Mouse (Mus musculus): ENCODE data around the gene Tat. TPM values are rescaled to one million over a fixed set of nuclear protein-coding genes. Genes with fewer than 3 reads are reported as not detected.
A peak's percentile ranks its signal among the peaks of the same experiment; 100 is the strongest.

Tat gene
- polyA plus RNA-seq, 1 experiment from 2014 or later, result 0.12 TPM

GRCm38 (mm10) chr8:109999974-110000373, 9.7 kb downstream of the Tat start:
- WGBS, result 84% methylated on average over 10 of the region's 10 CpGs
- Histone ChIP-seq H3K9me3 (ENCODE audit: control insufficient read depth) (no peaks in the 10 kb centered on the region), H3K9ac (ENCODE audit: low read depth, low read length) (no peak overlapping the region), H3K4me3 (ENCODE audit: low read depth, low read length) (no peak overlapping the region), H3K4me1 (replicated peaks; ENCODE audit: control insufficient read depth, insufficient read depth, low read length) (no peaks in the 10 kb centered on the region), H3K27me3 (replicated peaks; ENCODE audit: control insufficient read depth, insufficient read depth, low read length) (no peaks in the 10 kb centered on the region), H3K27ac (ENCODE audit: low read depth, low read length) (no peak overlapping the region), H3K4me2 (replicated peaks; ENCODE audit: low read depth) (no peak overlapping the region), H3K36me3 (ENCODE audit: control insufficient read depth, insufficient read depth) (no peaks in the 10 kb centered on the region)
- no peak for TF ChIP-seq CTCF (IDR thresholded peaks at IDR 0.05; ENCODE audit: low read depth)
- no peak for ATAC-seq

DNA sequence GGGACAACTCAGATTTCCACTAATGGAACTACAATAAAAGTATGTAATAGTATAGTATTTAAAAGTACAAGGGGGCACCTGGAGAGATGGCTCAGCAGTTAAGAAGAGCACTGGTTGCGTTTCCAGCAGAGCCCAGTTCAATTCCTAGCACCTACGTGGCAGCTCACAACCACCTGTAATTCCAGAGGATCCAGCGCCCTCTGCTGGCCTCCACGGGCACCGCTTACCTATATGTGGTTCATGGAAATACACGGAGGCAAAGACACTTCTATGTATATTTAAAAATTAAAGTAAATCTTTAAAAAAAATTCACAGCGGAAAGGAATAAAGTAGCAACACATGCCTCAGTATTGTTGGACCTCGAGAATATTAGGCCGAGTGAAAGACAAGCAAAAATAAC, 12.7 kb downstream of the Tat start:
- no peak for ATAC-seq
- Histone ChIP-seq H3K27me3 (replicated peaks; ENCODE audit: control insufficient read depth, insufficient read depth, low read length) (no peaks in the 10 kb centered on the region), H3K4me2 (replicated peaks; ENCODE audit: low read depth) (no peak overlapping the region), H3K27ac (ENCODE audit: low read depth, low read length) (no peak overlapping the region), H3K36me3 (ENCODE audit: control insufficient read depth, insufficient read depth) (no peaks in the 10 kb centered on the region), H3K4me1 (replicated peaks; ENCODE audit: control insufficient read depth, insufficient read depth, low read length) (no peaks in the 10 kb centered on the region), H3K4me3 (ENCODE audit: low read depth, low read length) (no peak overlapping the region), H3K9me3 (ENCODE audit: control insufficient read depth) (no peaks in the 10 kb centered on the region), H3K9ac (ENCODE audit: low read depth, low read length) (no peak overlapping the region)
- WGBS, result 40% methylated on average over 9 of the region's 9 CpGs
- peak; percentile 72 for TF ChIP-seq CTCF (IDR thresholded peaks at IDR 0.05; ENCODE audit: low read depth)

DNA sequence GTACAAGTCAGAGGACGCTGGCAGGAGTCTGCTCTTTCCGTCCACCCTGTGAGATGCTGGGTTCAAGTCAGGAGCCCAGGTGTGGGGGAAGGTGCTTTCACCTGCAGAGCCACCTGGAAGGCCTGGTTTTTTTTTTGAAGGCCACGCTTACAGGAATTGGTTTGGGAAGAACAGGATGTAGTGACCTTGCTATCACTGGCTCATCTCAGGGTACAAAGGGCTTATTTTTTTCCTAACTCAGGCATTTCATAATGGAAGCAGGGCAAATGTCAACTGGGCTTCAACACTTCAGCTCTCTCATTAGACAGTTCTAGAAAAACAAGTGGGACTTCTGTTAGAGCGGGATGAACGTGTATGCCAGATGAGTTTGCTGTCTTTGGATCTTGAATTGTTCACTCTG, 14.1 kb downstream of the Tat start:
- no peak overlapping the region for H3K27ac ChIP-seq (ENCODE audit: low read depth, low read length)
- H3K27me3 ChIP-seq (replicated peaks; ENCODE audit: control insufficient read depth, insufficient read depth, low read length), result no peaks in the 10 kb centered on the region
- WGBS, result 70% methylated on average over 5 of the region's 5 CpGs
- ATAC-seq, result no peak
- no peak overlapping the region for H3K4me2 ChIP-seq (replicated peaks; ENCODE audit: low read depth)
- H3K9ac ChIP-seq (ENCODE audit: low read depth, low read length), result no peak overlapping the region
- no peak overlapping the region for H3K4me3 ChIP-seq (ENCODE audit: low read depth, low read length)
- no peaks in the 10 kb centered on the region for H3K36me3 ChIP-seq (ENCODE audit: control insufficient read depth, insufficient read depth)
- no peaks in the 10 kb centered on the region for H3K9me3 ChIP-seq (ENCODE audit: control insufficient read depth)
- no peaks in the 10 kb centered on the region for H3K4me1 ChIP-seq (replicated peaks; ENCODE audit: control insufficient read depth, insufficient read depth, low read length)
- no peak for TF ChIP-seq CTCF (IDR thresholded peaks at IDR 0.05; ENCODE audit: low read depth)

DNA sequence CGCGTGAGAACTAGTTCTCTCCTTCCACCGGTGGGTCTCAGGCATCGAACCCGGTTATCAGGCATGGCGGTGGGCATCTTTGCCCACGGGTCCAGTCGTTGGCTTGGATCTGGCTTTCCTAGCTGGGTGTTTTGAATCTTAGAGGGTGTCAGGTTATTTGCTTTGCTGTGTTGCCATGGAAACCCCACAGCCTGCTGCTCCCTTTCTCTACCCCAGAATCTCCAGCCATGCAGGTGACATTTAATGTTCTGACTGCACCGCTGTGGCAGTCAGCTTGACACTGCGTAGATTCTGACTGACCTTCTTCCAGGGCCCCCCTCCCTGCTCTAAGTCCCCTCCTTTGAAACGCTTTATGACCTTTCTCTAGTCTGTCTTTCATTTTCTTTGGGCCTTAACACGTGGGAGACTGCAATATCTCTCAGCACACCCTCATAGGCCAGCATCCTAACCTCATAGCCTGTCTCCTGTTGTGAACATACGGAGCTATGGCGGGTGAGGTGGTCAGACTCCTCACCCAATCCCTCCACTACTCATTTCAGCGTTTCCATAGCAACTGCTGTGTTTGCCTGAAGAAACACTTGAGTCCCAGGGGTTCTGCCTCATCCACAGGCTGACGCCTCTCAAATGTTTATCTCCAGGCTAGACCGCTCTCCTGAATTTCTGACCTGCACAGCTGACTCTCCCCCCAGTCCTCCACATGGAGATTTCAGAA, 16.2 kb downstream of the Tat start:
- no peaks in the 10 kb centered on the region for H3K9me3 ChIP-seq (ENCODE audit: control insufficient read depth)
- no peak overlapping the region for H3K9ac ChIP-seq (ENCODE audit: low read depth, low read length)
- H3K36me3 ChIP-seq (ENCODE audit: control insufficient read depth, insufficient read depth), result no peaks in the 10 kb centered on the region
- H3K4me1 ChIP-seq (replicated peaks; ENCODE audit: control insufficient read depth, insufficient read depth, low read length), result no peaks in the 10 kb centered on the region
- H3K27me3 ChIP-seq (replicated peaks; ENCODE audit: control insufficient read depth, insufficient read depth, low read length), result no peaks in the 10 kb centered on the region
- ATAC-seq, result no peak
- no peak overlapping the region for H3K27ac ChIP-seq (ENCODE audit: low read depth, low read length)
- no peak for TF ChIP-seq CTCF (IDR thresholded peaks at IDR 0.05; ENCODE audit: low read depth)
- no peak overlapping the region for H3K4me3 ChIP-seq (ENCODE audit: low read depth, low read length)
- H3K4me2 ChIP-seq (replicated peaks; ENCODE audit: low read depth), result no peak overlapping the region
- WGBS, result 59% methylated on average over 17 of the region's 17 CpGs

DNA sequence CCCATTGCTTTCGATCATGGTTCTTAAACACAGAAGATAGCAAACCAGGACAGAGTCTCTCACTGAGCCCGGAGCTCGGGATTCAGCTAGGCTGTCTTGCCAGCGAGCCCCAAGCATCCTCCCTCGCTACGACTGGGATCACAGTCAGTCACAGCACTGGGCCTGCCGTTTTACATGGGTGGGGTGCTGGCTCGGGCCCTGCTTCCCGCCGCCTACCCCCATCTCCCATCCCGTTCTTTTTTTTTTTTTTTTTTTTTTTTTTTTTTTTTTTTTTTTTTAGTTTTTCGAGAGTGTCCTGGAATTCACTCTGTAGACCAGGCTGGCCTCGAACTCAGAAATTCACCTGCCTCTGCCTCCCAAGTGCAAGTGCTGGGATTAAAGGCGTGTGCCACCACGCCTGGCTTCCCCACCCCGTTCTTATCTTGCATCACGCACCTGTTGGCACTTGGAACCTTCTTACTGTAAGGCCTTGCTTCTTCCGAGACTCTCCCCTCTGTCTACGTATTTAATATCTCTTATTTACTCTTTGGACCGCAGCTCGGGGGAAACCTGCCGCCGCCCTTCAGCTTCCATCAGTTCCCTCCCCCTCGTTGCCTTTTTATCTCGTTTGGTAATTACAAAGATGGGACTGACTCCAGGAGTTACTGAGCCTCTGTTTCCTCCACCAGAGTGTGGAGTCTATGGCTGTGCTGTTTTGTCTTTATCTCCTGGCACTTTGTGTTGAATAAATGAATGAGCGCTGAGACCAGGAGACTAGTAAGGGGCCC, 18.2 kb downstream of the Tat start:
- no peak overlapping the region for H3K4me2 ChIP-seq (replicated peaks; ENCODE audit: low read depth)
- TF ChIP-seq CTCF (IDR thresholded peaks at IDR 0.05; ENCODE audit: low read depth), result no peak
- no peaks in the 10 kb centered on the region for H3K9me3 ChIP-seq (ENCODE audit: control insufficient read depth)
- WGBS, result 66% methylated on average over 26 of the region's 26 CpGs
- H3K4me1 ChIP-seq (replicated peaks; ENCODE audit: control insufficient read depth, insufficient read depth, low read length), result no peaks in the 10 kb centered on the region
- no peaks in the 10 kb centered on the region for H3K27me3 ChIP-seq (replicated peaks; ENCODE audit: control insufficient read depth, insufficient read depth, low read length)
- H3K9ac ChIP-seq (ENCODE audit: low read depth, low read length), result no peak overlapping the region
- no peak overlapping the region for H3K4me3 ChIP-seq (ENCODE audit: low read depth, low read length)
- no peak overlapping the region for H3K27ac ChIP-seq (ENCODE audit: low read depth, low read length)
- H3K36me3 ChIP-seq (ENCODE audit: control insufficient read depth, insufficient read depth), result no peaks in the 10 kb centered on the region
- ATAC-seq, result peak; percentile 83

DNA sequence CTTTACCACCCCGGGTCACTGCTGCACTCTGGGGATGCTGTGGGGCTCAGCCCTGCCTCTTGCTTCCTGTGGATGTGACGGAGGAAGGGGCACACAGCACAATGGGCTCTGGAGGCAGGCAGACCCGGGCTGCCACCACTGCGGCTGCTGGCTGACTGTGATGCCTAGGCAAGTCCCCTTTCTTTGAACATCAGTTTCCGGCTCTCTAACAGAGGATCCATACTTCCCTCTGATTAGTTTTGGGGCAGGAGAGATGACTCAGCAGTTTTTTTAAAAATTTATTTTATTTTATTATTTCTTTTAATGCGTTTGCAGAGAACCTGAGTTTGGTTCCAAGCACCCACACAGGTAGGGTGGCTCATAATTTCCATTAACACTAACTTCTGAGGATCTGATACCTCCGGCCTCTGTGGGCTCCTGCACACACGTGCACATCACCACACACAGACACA, 18.8 kb downstream of the Tat start:
- Histone ChIP-seq H3K9me3 (ENCODE audit: control insufficient read depth) (no peaks in the 10 kb centered on the region), H3K36me3 (ENCODE audit: control insufficient read depth, insufficient read depth) (no peaks in the 10 kb centered on the region), H3K4me2 (replicated peaks; ENCODE audit: low read depth) (no peak overlapping the region), H3K27ac (ENCODE audit: low read depth, low read length) (no peak overlapping the region), H3K4me1 (replicated peaks; ENCODE audit: control insufficient read depth, insufficient read depth, low read length) (no peaks in the 10 kb centered on the region), H3K27me3 (replicated peaks; ENCODE audit: control insufficient read depth, insufficient read depth, low read length) (no peaks in the 10 kb centered on the region), H3K4me3 (ENCODE audit: low read depth, low read length) (no peak overlapping the region), H3K9ac (ENCODE audit: low read depth, low read length) (no peak overlapping the region)
- TF ChIP-seq CTCF (IDR thresholded peaks at IDR 0.05; ENCODE audit: low read depth), result no peak
- 69% methylated on average over 8 of the region's 8 CpGs for WGBS
- ATAC-seq, result no peak

All from intestine, postnatal 0 days (tissue).